Mouse (Mus musculus): ENCODE results near the gene Adat2.

The Adat2 gene

DNA sequence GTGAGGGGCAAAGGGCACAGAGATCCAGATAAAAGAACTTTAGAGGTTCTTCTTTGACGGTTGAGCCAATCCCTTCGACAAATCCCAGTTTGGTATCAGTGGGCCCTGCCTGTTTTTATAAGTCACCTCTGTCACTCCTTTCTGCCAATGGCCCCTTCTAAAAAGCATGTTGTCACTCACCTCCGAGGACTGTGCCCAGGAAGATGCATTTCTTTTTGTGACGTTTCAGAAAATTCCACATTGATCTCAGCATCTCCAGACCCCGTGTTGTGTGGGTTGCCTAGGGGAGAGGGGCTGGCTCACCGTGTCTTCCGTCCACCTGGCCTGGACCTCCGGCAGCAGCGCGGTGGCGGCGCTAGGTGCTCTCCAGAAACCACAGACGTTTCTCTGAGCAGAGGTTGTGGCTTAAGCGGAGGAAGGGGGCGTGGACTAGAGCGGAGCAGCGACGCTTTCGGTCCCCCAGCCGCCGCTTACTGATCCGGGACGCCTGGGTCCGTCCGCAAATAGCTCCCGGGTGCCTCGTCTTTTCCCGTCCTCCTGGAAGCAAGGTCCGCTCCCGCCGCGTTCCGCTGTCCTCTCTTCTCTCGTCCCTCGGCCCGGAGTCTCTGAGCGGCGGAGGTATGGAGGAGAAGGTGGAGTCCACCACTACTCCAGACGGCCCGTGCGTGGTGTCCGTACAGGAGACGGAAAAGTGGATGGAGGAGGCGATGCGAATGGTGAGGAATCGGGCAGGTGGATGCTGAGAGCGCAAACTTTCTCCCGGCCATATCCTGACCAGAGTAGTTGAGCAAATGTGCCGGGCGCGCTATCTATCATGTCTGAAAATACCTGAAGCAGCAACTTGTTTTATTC, at the start of gene Adat2, which contains the start of gene Pex3:
Gene Adat2 (plus strand): TSS at position 249 of the 852 bp plus-strand sequence.
Gene Pex3 (minus strand): TSS at position 497 of the 852 bp plus-strand sequence.
- peak; percentile 76 to 84 for DNase-seq (ENCODE audit: low spot score in 2 of 2)

DNA sequence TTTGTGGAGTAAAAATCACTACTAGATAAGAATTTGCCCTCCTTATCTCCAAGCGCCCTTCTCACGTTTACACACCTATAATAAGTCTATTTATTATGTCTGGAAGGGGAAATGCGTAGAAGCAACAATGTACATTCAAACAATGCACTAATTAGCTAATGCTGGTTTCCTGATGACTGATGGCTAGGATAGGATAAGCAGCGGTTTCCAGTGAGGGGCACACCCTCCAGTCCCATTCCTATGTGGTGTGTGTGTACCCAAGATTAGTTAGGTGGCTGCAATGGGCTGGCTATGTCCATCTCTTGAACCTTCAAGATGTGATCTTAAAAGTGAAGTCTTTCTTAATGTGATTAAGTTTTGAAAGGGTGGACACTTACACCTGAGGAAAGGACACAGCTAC, 30.8 kb upstream of the Adat2 start:
- DNase-seq (ENCODE audit: low spot score in 2 of 2), result no peak

DNA sequence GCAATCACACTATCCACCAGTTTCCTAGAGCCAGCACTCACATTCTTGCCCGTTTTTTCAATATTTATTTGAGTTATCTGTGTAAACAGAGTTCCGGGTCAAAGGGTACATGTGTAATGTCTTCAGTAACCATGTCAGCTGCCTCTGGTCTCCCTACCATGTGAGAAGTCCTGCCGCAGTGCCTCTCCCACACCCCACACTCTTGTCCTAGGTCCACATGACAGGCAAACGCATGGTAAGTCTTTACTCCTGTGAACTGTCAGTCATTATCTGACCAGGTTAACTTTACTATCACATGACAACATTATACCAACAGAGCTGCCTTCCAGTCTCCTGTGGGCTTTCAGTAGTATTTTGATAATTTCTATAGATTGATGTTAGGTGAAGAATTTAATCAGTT, 24.5 kb upstream of the Adat2 start:
- DNase-seq (ENCODE audit: low spot score in 2 of 2), result no peak

DNA sequence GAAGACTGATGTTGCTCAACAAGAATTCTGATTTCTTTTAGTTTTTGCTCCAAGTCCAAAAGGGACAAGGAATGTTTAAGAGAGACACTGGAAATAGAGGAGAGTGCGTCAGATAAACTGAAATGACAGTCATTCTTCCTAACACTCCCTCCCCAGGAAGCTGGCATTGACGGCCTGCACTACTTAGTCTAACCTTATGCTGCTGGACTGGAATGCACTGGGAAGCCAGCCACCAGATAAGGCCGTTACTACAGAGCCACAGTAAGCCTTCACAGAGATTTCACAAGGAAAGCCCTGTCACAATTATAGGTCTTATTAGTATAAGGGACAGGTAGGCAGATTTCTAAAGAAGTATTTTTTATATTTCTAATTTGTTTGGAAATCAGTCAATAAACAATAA, 17.9 kb upstream of the Adat2 start:
- no peak for DNase-seq (ENCODE audit: low spot score in 2 of 2)

DNA sequence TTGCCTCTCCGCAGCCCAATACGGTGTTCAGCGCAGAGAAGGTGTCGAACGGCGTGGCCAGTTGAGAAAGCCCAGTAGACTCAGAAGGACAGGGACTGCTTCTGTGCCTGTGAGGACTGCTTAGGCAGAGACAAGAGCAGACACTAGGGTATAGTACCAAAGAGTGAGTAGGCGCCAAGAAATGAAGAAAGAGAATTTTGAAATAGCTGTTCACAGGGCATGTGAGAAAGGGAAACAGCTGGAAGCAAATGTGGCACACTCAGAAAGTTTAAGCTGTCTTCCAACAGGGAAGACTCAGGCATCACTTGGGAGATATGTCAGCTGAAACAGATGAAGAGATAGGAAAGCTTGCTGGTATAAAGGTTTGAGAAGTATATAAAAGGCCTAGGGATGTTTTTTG, 16.0 kb upstream of the Adat2 start:
- no peak for DNase-seq (ENCODE audit: low spot score in 2 of 2)

DNA sequence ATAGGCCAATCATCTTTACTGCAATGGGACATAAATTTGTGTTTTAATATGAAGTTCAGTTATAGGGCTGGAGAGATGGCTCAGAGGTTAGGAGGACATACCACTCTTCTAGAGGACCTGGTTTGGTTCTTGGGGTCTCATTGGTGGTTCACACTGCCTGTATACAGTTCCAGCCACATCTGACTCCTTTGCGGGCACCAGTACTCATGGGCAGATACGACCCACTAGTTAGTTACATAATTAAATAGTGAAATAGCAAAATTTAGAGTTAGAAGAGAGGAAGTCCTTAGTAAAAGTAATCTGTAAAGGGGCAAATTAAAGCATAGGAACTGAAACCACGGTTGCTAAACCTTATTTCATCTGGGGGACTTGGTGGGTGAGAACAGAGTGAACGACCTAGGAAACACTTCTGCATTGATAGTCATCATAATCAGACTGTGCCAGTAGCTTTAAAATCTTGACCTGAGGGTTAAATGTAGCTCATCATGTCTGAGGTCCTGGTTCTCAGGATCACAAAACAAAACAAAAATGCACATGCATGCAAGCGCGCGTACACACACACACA, 12.8 kb upstream of the Adat2 start:
- DNase-seq (ENCODE audit: low spot score in 2 of 2), result no peak

DNA sequence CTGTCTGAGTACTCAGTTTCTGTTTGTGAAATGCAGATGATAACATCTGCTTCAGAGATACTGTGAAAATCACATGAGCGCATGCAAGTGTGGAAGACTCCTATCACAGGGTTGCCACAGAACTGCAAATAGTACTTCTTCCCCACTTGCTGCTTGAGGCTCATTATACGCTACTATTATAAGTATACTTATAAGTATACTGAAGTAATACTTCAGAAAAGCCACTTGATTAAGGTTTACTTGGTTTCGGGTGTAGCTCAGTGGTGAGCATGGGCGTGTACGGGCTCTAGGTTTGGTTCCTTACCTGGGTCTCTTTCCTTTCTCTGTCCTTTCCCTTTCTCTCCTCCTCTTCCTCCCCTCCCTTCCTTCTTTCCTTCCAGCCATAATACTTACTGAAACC, 11.0 kb upstream of the Adat2 start:
- no peak for DNase-seq (ENCODE audit: low spot score in 2 of 2)

DNA sequence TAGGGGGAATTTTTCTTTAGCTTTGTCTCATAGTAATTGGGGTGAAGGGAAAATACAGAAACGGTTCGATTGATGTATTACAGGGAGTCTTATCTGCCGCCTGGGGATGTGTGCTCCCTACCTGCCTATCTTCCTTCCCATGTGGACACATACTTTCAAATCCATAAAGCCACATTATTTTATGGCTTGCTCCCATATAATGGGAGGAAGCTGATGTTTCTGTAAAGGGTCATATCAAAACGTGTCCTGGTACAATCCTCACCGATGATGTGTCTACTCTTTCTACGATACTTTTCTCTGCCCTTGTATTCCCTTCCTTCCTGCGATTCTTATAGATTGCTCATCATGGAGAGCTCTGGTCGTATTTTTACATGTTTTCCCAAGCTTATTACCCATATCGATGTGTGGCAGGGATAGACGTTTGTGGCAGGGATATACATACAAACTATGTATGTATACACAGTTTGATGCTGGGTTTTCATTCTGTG, 848 bp downstream of the Adat2 start:
- DNase-seq (ENCODE audit: low spot score in 2 of 2), result no peak

DNA sequence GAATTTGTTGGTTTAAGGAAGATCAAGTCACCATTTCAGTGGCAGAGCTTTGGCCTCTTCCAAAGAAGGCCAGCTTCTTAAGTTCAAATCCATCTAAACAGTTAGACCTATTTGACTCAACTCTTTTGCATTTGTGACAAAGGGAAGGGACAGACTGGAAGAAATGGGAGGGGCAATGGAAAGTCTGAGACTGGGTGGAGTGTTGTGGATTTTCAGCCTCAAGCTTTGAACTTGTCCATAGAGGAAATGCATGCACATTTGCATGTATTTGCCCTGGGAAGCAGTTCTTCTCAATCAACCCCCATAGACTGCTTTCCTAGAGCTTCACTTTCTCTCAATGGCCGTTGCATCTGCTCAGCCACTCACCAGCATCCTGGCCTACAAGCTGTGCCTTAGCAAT, 1.6 kb downstream of the Adat2 start:
- DNase-seq (ENCODE audit: low spot score in 2 of 2), result no peak

DNA sequence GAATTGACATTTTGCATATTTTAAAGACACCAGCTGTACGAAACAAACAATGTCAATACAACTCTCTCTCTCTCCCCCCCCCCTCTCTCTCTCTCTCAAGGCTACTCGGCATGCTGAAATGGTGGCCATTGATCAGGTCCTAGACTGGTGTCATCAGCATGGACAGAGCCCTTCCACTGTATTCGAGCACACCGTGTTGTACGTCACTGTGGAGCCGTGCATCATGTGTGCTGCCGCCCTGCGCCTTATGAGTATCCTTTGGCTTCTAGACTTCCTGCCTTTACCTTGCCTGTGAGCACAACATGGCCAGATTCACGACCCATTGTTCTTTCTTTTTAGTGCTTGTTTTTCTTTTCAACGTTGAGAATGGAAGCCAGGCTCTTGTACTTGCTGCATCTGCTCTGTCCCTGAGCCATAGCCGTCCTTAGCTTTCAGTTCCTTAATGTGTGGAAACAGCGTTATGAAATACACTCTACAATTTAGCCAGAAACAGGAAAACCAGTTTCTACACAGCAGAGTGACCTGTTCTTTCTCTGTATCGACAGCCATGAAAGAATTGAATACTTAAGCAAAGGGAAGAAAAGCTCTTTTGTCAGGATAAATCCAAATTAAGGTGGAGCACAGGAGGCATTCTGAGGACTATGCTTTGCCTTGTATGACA, 7.5 kb downstream of the Adat2 start:
- DNase-seq (ENCODE audit: low spot score in 2 of 2), result no peak

DNA sequence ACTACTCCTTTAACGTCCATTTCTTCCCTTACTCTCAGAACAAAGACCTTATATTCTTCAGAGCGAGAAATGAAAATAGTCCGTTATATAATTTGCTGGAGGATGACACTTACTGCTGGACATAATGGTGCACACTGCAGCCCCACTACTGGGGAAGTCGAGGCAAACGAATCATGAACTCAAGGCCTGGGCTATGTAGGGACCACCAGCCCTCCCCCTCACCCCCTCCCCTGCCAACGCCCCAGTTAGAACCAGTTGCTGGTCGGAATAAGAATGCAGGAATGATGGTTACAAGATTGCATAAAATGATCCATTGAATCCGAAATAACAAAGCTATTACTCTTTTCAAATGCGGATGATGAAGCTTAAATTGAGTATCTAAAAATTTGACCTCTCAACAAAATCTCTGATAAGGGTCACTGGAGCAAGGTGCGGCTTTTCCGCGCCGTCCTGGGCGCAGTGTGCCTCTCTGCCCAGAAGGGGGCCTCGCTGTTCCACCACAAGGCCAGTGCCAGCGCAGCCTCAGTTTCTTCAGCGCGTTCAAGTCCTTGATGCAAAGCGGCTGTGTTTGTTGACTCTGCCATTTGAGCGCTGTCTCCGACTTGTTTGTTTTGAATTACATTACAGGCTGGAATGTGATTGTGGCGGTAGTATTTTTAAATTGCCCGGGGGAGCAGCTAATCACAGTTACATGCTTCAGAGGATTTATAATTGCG, 11.8 kb downstream of the Adat2 start:
- DNase-seq (ENCODE audit: low spot score in 2 of 2), result peak in 1 of 2 experiments; percentile 69

DNA sequence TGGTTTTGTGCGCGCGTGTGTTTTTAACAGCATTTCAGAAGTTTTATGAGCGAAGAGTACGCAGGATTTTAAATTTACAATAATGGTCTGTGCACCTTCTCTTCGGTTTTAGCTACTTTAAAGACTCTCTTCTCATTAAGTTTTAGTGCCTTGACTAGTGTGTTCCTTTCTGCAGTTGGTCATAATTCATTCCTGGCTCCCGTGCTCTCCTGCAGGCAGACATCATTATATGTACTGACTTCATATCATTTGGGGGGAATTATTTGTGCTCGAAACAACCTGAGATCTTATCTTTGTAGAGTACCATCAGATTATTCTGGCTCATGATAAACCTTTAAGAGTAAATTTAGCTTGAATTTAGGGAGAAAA, 12.4 kb downstream of the Adat2 start:
- DNase-seq (ENCODE audit: low spot score in 2 of 2), result no peak

DNA sequence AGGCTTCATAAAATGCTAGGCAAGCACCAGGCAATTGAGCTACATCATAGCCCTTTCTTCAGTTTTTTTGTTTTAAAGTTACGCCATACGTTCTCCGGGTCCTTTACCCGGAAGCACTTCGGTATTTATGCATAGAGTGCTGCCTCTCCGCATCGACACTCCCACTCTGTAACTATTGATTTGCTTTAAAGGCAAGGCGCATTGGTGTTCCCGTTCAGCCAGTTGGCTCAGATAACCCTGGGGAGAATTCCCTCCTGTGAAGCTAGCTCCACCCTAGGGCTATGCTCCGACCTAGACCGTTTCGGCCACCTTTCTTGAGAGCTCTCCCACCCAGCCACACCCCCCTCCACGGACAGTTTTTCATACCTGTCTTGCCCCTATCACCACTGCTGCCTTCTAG, 13.7 kb downstream of the Adat2 start:
- DNase-seq (ENCODE audit: low spot score in 2 of 2), result no peak

DNA sequence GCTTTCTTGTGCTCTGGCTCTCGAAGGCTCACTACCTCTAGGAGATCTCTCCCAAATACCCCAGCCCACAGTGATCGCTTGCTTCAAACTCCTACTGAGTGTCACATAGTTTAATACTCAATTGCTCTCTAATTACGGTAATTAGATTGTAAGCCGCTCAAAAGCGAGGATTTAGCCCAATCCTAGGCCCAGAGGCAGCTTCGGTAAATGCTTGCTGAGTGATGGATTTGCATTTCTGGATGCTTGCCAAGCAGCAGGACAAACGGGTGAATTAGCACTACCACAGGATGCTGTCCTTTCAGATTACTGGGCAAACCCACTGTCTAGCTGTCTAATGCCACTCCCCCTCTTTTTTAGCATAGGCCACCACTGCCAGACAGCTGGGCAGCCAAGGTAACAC, 17.1 kb downstream of the Adat2 start:
- DNase-seq (ENCODE audit: low spot score in 2 of 2), result no peak

DNA sequence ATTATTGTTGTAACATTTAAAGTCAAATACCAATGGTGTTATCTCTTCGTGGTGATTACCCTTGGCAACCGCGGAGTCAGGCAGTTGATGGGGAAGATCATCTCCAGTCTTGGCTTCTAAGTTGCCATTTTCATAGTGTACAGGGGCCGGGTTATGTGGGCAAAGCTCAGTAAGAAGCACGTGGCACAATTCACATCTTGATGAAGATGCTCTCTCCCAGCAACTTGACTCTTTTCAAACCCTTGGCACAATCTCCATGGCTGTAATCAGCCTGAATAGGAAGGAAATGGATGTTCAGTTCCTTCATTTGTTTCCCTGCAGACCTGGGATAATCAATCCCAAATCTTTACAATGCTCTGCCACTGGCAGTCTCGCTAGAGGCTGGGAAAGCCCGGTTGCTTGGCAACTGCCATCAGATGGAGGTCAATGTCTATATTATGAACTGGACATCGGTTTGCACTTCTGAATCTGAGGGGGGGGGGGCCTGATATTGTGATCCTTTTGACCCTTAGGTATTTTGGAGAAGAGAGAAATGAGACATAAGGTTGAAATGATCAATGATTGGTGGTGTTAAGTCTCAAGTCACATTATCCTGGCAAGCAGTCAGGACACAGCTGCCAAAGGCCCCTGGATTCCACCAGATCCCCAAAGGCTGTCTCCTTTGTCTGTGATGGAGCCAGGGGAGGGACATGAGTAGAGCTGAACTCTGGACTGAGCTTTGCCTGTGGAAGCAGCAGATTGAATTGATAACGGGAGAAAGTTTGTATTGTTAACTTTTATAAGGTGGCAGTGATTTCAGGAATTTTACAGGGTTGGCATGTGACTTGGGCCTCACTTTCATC, 18.2 kb downstream of the Adat2 start:
- DNase-seq (ENCODE audit: low spot score in 2 of 2), result no peak

DNA sequence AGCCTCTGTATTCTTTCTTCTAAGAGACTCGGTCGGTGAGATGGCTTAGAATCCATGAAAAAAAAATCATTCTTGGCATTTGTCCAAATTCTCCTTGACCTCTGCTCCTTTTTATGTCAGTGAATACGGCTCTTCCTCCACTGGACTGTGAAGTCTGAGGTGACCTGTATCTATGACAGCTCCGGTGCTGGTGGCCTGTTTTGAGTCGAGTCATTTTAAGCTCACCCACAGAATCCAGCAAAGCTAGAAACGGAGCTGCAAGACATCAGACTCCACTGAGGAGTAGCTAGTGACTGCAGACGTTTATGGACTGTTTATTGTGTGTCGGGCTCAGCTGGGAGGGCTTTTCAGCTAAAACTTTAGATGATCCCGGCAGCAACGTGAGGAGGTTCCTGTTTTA, 19.3 kb downstream of the Adat2 start:
- no peak for DNase-seq (ENCODE audit: low spot score in 2 of 2)

DNA sequence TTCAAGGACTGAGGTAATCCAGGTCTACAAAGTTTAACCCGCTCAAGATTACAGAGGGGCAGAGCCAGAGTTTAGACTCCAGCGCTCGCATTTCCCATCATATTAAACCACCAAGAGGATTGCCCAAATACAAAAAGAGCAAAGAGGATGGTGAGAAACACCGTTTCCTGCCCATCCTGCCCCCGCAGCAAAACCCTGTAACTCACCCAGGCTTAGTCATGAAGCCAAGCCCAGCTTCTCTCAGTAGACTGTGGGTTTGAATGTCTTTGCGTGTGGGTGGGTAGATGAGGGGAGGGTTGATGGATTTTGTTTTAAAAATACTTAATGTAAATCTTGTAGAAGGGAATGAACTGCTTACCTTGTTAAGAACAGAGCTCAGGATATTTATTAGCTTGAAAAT, 19.7 kb downstream of the Adat2 start:
- no peak for DNase-seq (ENCODE audit: low spot score in 2 of 2)

DNA sequence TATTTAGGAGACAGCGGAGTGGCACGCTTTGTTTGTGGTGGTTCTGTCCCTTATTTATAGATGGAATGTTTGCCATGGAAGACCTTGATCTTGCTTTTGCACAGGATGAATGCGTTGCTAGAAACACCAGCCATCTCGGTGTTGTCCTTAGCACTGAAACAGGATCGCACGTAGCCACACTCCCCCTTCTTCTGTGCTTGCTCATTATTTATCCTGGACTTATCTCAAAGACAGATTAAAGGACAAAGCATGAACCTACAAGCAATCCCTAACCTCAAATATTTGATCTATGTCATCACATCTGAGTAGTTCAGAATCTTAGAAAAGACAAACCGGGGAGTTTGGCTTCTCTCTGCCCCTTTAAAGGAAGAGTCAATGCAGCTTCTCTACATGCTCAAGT, 24.4 kb downstream of the Adat2 start:
- no peak for DNase-seq (ENCODE audit: low spot score in 2 of 2)

DNA sequence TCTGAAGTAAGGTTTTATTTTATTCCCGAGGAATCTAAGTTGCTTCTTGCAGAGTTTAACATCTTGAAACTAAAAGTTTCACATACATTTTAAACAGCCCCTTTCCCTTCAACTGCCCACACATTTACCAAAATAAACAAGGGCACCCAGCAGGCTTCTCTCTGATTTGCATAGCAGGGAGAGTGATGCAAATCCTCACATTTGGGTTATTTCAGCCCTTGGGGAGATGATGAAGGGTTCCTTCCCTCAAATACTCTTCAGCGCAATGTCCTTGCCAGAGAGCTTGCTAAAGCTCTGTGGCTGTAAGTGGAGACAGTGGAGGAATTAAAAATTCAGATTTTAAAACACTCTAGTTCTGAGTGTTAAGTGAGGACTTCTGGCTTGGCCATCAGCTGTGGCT, 35.2 kb downstream of the Adat2 start:
- DNase-seq (ENCODE audit: low spot score in 2 of 2), result peak in 1 of 2 experiments; percentile 40

DNA sequence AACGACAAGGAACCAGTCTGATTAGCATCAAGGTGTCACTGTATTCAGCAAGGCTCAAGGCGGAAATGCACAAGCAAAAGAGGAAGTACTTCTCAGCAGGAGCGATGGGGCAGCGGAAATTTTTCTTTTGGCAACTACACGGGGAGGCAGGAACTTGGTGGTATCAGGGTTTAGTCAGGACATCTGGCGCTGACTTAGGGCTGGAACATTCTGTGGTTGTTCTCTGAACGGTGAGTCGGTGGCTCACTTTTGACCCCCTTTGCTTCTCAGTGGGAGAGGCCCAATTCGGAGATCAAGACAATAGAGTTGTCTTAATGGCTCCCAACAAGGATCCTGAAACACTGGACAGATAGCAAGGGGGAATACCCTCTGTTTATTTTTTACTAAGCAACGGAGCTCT, 39.5 kb downstream of the Adat2 start:
- no peak for DNase-seq (ENCODE audit: low spot score in 2 of 2)

DNA sequence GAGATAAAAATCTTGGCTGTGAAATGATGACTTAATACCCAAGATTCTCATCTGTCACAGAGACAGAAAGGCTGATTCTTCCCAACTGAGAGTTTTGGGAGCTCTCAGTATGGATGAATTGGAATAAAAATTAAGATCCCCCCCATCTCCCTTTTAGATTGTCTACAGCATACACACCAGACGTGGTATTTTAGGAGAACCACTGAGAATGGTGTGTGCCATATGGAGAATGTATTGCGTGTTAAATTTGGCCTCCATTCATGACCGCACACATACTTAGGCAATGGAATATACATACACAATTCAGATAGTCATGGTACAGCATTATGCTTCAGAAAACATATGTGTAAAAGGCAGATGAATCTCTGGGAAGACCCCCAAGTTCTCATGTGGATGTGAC, 40.8 kb downstream of the Adat2 start:
- no peak for DNase-seq (ENCODE audit: low spot score in 2 of 2)

Data from frontal cortex, postnatal 10 days (tissue).